Mouse (Mus musculus) bone marrow macrophage, adult 2 months (primary cell): ENCODE measurements around the gene Mrpl20.

Source experiments
- CTCF ChIP-seq: IDR thresholded peaks from 2 replicates; pipeline ENCODE4 v1.5.1; 2012; ENCODE audit warnings: low read depth, mild to moderate bottlenecking, low read length, moderate library complexity
- POLR2A ChIP-seq: IDR thresholded peaks from 2 replicates; pipeline ENCODE4 v1.6.1; 2012; ENCODE audit warnings: mild to moderate bottlenecking, low read depth, low read length, borderline replicate concordance

- no peak for TF ChIP-seq CTCF
- no peak for TF ChIP-seq POLR2A
These were observed 39.1 kb downstream of the Mrpl20 start for GRCm38 (mm10) chr4:155841651-155842270.
